Mouse (Mus musculus): ENCODE measurements around the gene Lep.

Lep gene

GRCm38 (mm10) chr6:29059846-29060685, at the start of gene Lep:
Gene Lep, plus strand, starts transcription at chr6:29060220.
- DNase-seq (ENCODE audit: low spot score in 2 of 2), result no peak

GRCm38 (mm10) chr6:29011651-29012050, 48.4 kb upstream of the Lep start:
- DNase-seq (ENCODE audit: low spot score in 2 of 2), result no peak

- no peak for DNase-seq (ENCODE audit: low spot score in 2 of 2)
Measured at GRCm38 (mm10) chr6:29013216-29013615, 46.8 kb upstream of the Lep start.

DNA sequence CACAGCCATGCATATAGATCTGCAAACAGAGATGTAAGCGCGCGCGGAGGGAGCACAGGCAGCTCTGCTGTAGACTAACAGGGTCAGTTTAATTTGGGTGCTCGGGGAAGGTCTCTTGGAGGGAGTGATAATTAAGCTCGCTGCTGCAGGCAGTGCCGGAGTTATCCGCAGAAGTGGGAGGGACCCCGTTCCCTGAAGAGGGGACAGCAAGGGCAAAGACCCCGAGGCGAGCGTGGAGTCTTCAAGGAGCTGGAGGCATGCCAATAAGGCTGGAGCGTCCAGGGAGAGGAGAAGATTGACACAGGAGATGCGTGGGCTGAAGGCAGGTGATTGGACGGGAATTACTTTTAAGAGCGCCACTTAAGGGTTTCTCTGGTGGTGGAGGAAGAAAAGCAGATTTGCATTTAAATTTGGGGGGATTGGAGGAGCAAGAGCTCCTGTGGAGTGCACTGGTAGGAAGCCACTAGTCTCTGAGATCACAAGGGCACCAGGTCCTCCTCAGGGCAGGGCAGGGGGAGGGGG, 43.1 kb upstream of the Lep start:
- DNase-seq (ENCODE audit: low spot score in 2 of 2), result no peak

DNA sequence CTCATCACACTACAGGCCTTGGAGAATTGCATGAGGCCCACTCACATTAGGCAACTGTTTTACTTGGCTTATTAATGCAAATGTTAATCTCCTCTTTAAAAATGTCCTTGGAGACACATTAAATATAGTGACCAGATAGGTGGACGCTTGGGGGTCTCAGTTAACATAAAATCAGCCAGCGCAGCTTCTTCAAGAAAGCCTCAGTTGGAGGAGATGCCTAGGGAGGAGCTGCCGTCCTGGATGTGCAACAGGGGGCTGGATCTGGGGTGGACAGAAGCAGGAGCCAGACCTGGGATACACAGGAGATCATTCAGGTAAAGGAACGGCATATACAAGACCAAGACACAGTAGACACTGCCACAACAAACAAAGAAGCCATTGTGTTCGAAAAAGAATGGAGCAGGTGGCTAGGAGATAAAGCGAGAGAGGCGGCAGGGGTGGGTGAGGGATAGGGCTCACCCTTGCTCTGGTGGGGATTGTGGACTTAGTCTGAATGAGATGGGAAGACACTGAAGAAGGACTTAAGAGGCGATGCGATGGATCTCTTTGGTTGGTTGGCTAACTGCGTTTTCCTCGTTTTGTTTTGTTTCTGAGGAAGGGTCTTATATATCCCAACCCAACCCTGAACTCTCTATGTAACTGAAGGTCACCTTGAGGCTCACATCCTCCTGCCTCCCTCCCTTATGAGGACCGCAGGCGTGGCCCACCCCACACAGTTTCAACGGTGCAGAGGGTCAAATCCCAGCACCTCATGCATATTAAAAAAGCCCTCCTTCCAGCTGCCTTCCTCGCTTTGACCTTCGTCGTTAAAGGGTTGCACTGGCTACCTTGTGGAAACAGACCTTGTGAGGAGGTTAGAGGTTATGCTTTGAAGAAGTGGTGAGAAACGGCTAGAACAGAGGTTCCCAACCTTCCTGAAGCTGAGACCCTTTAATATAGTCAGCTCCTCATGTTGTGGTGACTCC, 40.0 kb upstream of the Lep start:
- DNase-seq (ENCODE audit: low spot score in 2 of 2), result no peak

GRCm38 (mm10) chr6:29020937-29021336, 39.1 kb upstream of the Lep start:
- no peak for DNase-seq (ENCODE audit: low spot score in 2 of 2)

GRCm38 (mm10) chr6:29021501-29021900, 38.5 kb upstream of the Lep start:
- no peak for DNase-seq (ENCODE audit: low spot score in 2 of 2)

DNA sequence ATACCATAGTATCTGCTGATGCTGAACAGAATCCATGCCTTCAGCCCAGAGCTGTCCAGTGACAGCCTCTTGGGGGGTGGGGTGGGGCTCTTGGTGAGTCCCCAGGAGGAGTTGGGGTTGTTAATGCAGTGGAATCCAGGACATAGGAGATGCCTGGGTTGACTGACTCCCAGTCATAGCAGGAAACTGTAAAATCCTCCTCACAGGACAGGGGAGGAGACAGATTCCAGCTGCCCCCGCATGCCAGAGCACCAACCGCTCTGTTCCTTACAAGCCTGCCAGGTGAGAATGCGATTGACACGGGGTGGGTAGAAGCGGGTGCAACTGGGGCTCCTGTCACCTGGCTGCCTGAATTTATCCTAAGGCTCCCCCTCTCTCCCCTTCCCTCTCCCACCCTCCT, 37.9 kb upstream of the Lep start:
- DNase-seq (ENCODE audit: low spot score in 2 of 2), result no peak

DNA sequence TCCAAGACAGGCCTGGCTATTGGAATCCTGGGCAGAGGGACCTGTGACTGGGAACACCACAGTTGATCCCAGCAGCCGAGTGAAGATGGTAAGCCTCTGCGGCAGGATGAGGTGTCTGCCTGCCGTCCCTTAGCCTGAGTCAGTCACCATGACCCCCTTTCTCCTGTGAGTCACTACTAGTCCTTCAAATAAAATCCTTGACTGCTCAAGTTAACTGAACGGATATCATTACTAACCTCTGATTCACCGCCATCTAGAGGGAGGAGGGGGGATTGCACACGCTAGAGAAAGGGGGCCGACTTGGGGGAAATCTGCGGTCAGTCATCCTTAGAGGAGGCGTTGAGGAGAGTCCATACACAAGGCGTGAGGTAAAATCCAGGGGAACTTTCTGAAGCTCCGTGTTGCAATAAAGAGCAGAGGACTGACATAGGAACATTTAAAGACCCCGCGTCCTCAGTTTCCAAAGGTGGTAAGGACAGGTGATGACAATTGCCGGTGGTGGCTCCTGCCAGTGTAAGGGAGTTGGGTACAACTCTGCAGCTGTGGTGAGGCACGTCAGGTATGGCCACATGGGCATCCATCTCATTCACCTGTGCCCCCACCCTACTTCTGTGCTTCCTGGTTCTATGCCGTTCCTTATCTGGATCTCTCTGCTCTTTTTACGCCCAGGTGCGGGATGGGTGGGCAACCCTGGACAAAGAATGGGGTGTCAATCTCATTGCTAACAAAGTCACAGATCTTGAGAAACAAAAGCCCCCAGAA, 36.6 kb upstream of the Lep start:
- DNase-seq (ENCODE audit: low spot score in 2 of 2), result peak in 1 of 2 experiments; percentile 59

- peak; percentile 32 to 73 for DNase-seq (ENCODE audit: low spot score in 2 of 2)
Measured at GRCm38 (mm10) chr6:29024000-29024417, 36.0 kb upstream of the Lep start.

DNA sequence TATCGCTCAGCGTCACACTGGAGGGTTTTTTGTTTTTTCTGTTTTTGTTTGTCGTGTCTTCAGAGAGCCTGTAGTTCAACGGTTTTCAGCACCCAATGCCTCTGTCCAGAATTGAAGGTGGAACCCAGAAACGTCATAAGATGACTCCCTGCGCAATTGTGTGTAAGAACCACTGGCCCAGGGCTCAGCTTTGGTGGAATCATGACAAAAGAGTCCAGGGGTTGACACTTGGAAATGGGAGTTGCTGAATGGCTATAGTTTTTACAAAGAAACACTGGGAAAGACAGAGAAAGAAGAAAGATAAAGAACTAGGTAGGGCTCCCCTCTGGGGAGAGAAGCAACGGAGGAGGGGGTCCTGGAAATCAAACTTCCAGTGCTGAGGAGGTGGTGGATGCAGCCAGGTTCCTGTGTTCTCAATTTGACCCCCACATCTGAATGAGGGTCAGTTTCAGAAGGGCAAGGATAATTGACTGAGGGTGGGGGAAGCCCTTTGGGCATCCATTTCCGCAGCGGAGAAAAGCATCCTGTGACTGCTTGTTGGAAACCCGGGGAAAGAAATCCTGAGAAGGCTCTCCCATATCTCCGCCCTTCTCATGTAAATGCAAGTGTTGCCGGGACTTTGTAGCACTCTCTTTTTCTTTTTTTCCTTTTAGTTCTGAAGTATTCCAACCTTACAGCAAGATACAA, 34.1 kb upstream of the Lep start:
- DNase-seq (ENCODE audit: low spot score in 2 of 2), result no peak

DNA sequence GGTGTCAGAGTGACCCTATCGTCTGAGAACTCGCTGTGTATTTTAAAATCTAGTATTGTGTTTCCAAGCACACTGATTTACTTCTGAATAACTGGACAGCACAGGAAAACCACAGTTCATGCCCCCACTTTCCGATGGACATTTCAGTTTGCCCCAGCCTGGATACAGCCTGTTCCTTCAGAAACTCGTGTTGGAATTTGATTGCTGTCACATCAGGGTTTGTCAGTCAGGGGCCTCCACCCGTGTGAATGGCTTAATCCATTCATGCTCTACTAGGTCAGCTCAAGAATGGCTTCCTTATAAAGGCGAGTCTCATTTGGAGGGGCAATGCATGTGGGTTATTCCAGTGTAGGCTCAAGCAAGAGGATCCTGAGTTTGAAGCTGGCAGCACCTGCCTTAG, 33.3 kb upstream of the Lep start:
- no peak for DNase-seq (ENCODE audit: low spot score in 2 of 2)

- DNase-seq (ENCODE audit: low spot score in 2 of 2), result no peak
Measured at GRCm38 (mm10) chr6:29028129-29028528, 31.9 kb upstream of the Lep start.

GRCm38 (mm10) chr6:29029521-29029920, 30.5 kb upstream of the Lep start:
- no peak for DNase-seq (ENCODE audit: low spot score in 2 of 2)

DNA sequence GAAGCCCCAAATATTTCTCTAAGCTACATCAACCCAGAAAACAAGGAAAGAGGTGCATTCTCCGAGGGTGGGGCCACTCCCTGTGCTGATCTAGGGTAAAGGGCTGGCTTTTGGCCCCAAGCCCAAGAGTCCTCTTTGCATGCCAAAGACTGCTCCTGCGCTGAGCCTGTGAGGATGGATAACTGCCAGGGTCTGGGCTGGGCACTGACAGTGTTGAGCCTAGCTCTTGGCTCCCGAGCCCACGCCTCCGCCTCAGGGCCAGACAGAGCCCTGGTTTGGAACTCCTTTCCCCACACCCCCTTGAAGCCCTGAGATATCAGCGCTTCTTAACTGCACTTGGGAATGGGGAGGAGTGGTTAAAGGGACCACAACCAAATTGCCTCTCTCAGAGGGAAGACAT, 28.8 kb upstream of the Lep start:
- no peak for DNase-seq (ENCODE audit: low spot score in 2 of 2)

- no peak for DNase-seq (ENCODE audit: low spot score in 2 of 2)
Measured at GRCm38 (mm10) chr6:29031704-29032310, 28.2 kb upstream of the Lep start.

- DNase-seq (ENCODE audit: low spot score in 2 of 2), result no peak
Measured at GRCm38 (mm10) chr6:29032411-29032810, 27.6 kb upstream of the Lep start.

DNA sequence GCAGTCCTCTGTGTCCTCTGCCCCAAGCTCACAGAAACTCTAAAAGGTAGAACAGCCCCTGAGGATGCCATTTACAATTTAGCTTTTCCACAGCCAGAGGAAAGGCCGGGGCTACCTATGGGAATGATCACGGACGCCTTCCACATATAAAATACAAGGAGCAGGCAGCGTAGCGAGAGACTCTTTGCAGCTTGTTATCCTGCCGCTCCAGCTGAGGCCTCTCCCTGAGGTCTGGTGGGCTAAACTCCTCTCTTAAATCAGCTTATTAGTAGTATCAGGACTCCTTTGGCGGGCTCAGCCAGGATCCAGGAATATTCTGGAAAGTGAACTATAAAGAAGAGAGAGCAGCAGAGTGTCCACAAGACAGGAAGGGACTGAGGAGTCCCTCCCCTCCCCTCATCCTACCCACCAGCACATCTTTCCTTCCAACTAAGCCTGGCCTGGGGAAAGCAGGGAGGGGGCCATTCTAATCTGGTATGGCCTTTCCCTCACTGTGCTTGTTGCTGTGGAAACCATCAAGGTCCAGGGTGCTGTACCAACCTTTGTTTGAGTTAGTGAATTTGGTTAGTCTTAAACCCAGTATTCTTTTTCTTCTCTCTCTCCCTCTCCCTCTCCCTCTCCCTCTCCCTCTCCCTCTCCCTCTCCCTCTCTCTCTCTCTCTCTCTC, 25.9 kb upstream of the Lep start:
- no peak for DNase-seq (ENCODE audit: low spot score in 2 of 2)

DNA sequence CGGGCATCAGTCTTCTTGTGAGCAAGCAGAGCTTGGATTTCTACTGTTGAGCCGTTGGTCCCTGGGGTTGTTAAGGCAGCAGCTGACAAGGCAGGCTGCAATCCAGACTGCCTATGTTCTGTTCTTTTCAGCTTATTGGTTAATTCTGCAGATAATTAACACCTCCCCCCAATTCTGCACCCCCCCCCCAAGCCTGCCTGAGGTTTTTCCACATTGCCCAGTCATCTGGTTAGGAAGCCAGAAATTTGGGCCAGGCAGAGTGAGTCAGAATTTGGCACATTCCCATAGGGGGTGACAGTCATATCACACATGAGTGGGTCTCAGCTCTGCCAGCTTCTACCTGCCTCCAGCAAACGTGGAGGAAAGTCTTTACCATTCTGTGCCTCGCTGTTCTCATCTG, 23.3 kb upstream of the Lep start:
- DNase-seq (ENCODE audit: low spot score in 2 of 2), result no peak

GRCm38 (mm10) chr6:29040266-29040665, 19.8 kb upstream of the Lep start:
- DNase-seq (ENCODE audit: low spot score in 2 of 2), result no peak
